Mouse (Mus musculus): Measurements from ENCODE around the gene Ptgis.

- TF ChIP-seq CTCF (IDR thresholded peaks at IDR 0.05; ENCODE audit: control insufficient read depth, insufficient read depth, insufficient replicate concordance, low read depth, low read length) = no peak
- TF ChIP-seq POLR2A (IDR thresholded peaks at IDR 0.05; ENCODE audit: control insufficient read depth, low read depth, low read length) = no peak
These were observed 80.7 kb downstream of the Ptgis start for GRCm38 (mm10) chr2:167159721-167160120.

Measured in testis, adult 2 months (tissue).